Mouse (Mus musculus): ENCODE measurements around the gene Sphkap.

DNA sequence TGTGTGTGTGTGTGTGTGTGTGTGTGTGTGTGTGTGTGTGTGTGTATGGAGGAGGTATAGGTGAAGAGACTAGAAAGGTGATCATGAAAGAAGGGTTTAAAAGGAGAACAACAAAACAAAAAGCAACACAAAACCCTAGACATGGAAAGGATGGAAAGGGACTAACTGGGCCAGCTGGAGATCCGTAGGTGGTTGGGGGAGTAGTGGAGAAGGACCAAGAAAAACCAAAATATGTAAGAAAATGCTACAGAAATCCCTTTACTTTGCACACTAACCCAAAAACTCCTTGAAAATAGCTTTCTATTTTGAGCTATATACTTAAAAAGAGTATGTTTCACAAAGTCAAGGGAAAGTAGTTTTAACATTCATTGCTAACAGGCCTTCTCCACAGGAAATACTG lies 6.9 kb downstream of the Sphkap start:
- TF ChIP-seq POLR2A (IDR thresholded peaks at IDR 0.05; ENCODE audit: extremely low read depth, insufficient read depth, low read length) (no peak), CTCF (IDR thresholded peaks at IDR 0.05; ENCODE audit: low read depth, low read length) (no peak)
